12 mouse cellular contexts compared by ENCODE assay signal in genomic region chr19:28394826-28395583, GRCm38 (mm10).
DNase-seq lines count a peak whose midpoint lies in the region; ATAC-seq and TF ChIP-seq lines count a peak whose summit lies in the region.
"Had no signal": no experiment of that assay in that cellular context is flagged by ENCODE, and none has a peak within 500 bp of the region (broad histone marks: within the 10 kb centered on the region; RNA-seq: fewer than 3 reads in every experiment).

No protein-coding gene starts in this region.

- no peak overlapping the region for H3K4me2 ChIP-seq in neural tube, embryonic 13.5 days
- H3K4me2 ChIP-seq: limb, embryonic 12.5 days had no signal

- 33% methylated on average over 12 of the region's 12 CpGs for WGBS in neural tube, embryonic 13.5 days
- 33% methylated on average over 12 of the region's 12 CpGs for WGBS in cerebellum, adult 2 months

- H3K4me1 ChIP-seq in neural tube, embryonic 13.5 days (replicated peaks), result peaks cover 15% of the 10 kb centered on the region
- no peaks in the 10 kb centered on the region for H3K4me1 ChIP-seq in cerebellum, adult 2 months (ENCODE audit: control insufficient read depth, insufficient read depth, low read length)

- H3K4me3 ChIP-seq in neural tube, embryonic 13.5 days, result no peak overlapping the region
- no peak overlapping the region for H3K4me3 ChIP-seq in cerebellum, adult 2 months (replicated peaks; ENCODE audit: insufficient read depth, low read depth, low read length)
- H3K4me3 ChIP-seq: limb, embryonic 12.5 days had no signal

- TF ChIP-seq CTCF in cerebellum, adult 2 months (IDR thresholded peaks at IDR 0.05; ENCODE audit: borderline replicate concordance, insufficient read depth, low read depth, low read length), result no peak

- H3K27me3 ChIP-seq in neural tube, embryonic 13.5 days, result no peaks in the 10 kb centered on the region
- H3K27me3 ChIP-seq in cerebellum, adult 2 months (ENCODE audit: control insufficient read depth, insufficient read depth, low read length), result no peaks in the 10 kb centered on the region

- no peaks in the 10 kb centered on the region for H3K9me3 ChIP-seq in neural tube, embryonic 13.5 days
- H3K9me3 ChIP-seq: G1E; limb, embryonic 12.5 days had no signal

- TF ChIP-seq POLR2A in cerebellum, adult 2 months (IDR thresholded peaks at IDR 0.05; ENCODE audit: borderline replicate concordance, insufficient read depth, low read length), result no peak

- H3K27ac ChIP-seq in neural tube, embryonic 13.5 days (replicated peaks), result no peak overlapping the region
- no peak overlapping the region for H3K27ac ChIP-seq in cerebellum, adult 2 months (ENCODE audit: insufficient read depth, low read length)
- H3K27ac ChIP-seq: limb, embryonic 12.5 days had no signal

- DNase-seq in neural tube, embryonic 10.5 days (ENCODE audit: extremely low spot score, low spot score), result no peak
- peak; percentile 39 for DNase-seq in forelimb bud, embryonic 11.5 days (ENCODE audit: low read depth, low spot score)
- peak; percentile 41 to 52 for DNase-seq in layer of hippocampus, postnatal 10 days (ENCODE audit: low spot score in 2 of 2)
- DNase-seq in adrenal gland, adult 2 months, result no peak
- DNase-seq in cerebellum, adult 2 months, result no peak
- DNase-seq: gastrocnemius, postnatal 10 days; kidney, adult 8-10 months; lung, postnatal 4 days had no signal

- ATAC-seq in neural tube, embryonic 13.5 days (ENCODE audit: low read depth), result peak; percentile 83
- no peak for ATAC-seq in erythroblast, adult 5-6 weeks (replicated peaks; ENCODE audit: low FRiP score, poor library complexity, severe bottlenecking)

- no peak overlapping the region for H3K9ac ChIP-seq in neural tube, embryonic 13.5 days
- H3K9ac ChIP-seq: limb, embryonic 12.5 days had no signal

- H3K36me3 ChIP-seq in neural tube, embryonic 13.5 days, result no peaks in the 10 kb centered on the region
- H3K36me3 ChIP-seq: G1E; limb, embryonic 12.5 days had no signal

Comparison
In these comparisons a context has a peak if more than half of its experiments do, and no peak if none do; other contexts are left out.
1. DNase-seq: peak in forelimb bud, embryonic 11.5 days (single experiment) and layer of hippocampus, postnatal 10 days (2 of 2); none in neural tube, embryonic 10.5 days (single experiment), adrenal gland, adult 2 months (single experiment) and cerebellum, adult 2 months (0 of 2).